Mouse (Mus musculus): ENCODE results near the gene Smg6. TPM values are rescaled to one million over a fixed set of nuclear protein-coding genes. Genes with fewer than 3 reads are reported as not detected.
A peak's percentile ranks its signal among the peaks of the same experiment; 100 is the strongest.

Smg6 gene
- polyA plus RNA-seq, 1 experiment from 2014 or later, result 12.8 TPM

DNA sequence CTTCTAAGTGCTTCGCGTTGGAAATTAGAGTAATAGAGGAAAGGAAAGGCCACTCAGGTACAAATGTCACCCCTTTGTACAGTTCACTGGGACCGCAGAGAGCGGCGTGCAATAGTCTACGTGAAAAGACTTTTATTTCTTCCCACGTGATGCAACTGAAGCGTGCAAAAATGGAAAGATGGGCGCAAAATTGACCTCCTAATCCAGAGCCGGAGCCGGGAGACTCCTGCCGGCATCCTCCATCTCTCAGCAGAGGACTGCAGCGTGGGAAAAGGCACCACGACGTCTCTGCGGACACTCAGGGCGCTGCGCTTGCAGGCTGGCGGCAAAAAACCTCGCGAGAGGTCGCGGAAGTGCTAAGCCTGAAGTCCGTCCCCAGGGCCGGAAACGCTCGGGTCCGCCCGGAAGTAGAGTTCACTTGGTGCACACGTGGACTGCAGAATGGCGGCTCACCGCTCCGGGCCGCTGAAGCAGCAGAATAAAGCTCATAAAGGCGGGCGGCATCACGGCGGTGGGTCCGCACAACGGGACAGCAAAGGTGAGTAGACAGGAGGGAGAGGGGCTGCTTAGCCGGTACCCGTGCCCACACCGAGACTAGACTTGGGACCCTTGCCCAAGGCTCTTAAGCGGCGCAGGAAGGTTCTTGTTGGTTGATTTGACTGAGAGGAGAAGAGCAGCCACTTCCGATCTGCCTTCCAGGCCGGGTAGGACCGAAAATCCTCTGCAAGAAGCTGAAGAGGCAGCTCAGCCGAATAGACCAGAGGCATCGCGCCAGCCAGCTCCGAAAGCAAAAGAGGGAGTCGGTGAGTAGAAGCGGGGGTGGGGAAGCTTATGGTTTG is 27.7 kb upstream of the Smg6 start, which contains the start of gene Tsr1:
TSS of gene Tsr1 (plus strand) at position 394 of the 839 bp plus-strand sequence.
- DNase-seq (ENCODE audit: low spot score) (peak; percentile 97), ATAC-seq (ENCODE audit: low read depth) (peak; percentile 92)
- Histone ChIP-seq H3K36me3 (ENCODE audit: control insufficient read depth, insufficient read depth, low read length) (peaks cover 37% of the 10 kb centered on the region), H3K9ac (ENCODE audit: low read depth, low read length) (peak within 1 kb of the TSS; percentile 85), H3K4me3 (ENCODE audit: low read depth, low read length) (peak within 1 kb of the TSS; percentile 88), H3K4me2 (ENCODE audit: low read depth, low read length) (peak within 1 kb of the TSS; percentile 76), H3K4me1 (ENCODE audit: control insufficient read depth, insufficient read depth, low read length) (peaks cover 10% of the 10 kb centered on the region), H3K9me3 (ENCODE audit: control insufficient read depth, low read length) (no peaks in the 10 kb centered on the region), H3K27ac (replicated peaks; ENCODE audit: low read depth, low read length) (peak within 1 kb of the TSS; percentile 77), H3K27me3 (replicated peaks; ENCODE audit: control insufficient read depth, insufficient read depth, low read length) (no peaks in the 10 kb centered on the region)
- WGBS, result under 1% methylated on average over 54 of the region's 54 CpGs

DNA sequence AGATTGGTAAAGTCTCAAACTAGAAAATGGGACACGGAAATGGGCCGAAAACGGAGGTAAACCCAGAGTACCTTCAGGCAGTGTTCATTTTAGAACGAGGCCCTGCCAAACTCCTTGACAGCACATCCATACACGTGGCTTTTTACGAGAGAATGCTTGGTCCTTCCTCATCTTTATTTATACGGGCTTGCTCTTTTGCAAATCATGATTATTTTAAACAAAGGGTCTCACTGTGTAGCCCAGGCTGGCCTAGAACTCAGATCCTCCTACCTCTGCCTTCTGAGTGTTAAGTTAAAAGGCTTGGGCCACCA is 27.2 kb upstream of the Smg6 start:
- H3K27ac ChIP-seq (replicated peaks; ENCODE audit: low read depth, low read length), result peak overlapping the region; percentile 77
- no peaks in the 10 kb centered on the region for H3K9me3 ChIP-seq (ENCODE audit: control insufficient read depth, low read length)
- H3K9ac ChIP-seq (ENCODE audit: low read depth, low read length), result peak overlapping the region; percentile 85
- WGBS, result 0% methylated on average over 7 of the region's 7 CpGs
- DNase-seq (ENCODE audit: low spot score) (no peak), ATAC-seq (ENCODE audit: low read depth) (no peak)
- peak overlapping the region; percentile 76 for H3K4me2 ChIP-seq (ENCODE audit: low read depth, low read length)
- no peaks in the 10 kb centered on the region for H3K27me3 ChIP-seq (replicated peaks; ENCODE audit: control insufficient read depth, insufficient read depth, low read length)
- peak overlapping the region; percentile 88 for H3K4me3 ChIP-seq (ENCODE audit: low read depth, low read length)
- H3K36me3 ChIP-seq (ENCODE audit: control insufficient read depth, insufficient read depth, low read length), result peaks cover 42% of the 10 kb centered on the region
- H3K4me1 ChIP-seq (ENCODE audit: control insufficient read depth, insufficient read depth, low read length), result peaks cover 10% of the 10 kb centered on the region

DNA sequence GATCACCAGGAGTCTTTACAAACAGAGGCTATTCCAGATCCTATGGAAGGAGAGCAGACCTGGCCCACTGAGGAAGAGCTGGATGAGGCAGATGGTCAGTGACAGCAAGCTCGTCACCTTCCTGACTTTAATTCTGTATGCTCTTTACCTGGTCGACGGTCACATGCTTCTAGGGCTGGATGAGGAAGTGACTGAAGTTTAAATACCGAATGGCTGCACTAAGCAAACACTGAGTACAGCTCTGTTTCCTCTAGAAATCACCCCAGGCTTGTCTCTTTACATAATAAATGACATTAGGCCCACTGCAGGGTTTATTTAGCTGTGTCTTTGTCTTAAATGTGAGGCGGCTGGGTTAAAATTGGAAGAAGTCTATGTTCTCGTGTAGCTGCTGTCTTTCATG is 24.1 kb upstream of the Smg6 start:
- ATAC-seq (ENCODE audit: low read depth) (no peak), DNase-seq (ENCODE audit: low spot score) (no peak)
- Histone ChIP-seq H3K9me3 (ENCODE audit: control insufficient read depth, low read length) (no peaks in the 10 kb centered on the region), H3K4me3 (ENCODE audit: low read depth, low read length) (no peak overlapping the region), H3K27me3 (replicated peaks; ENCODE audit: control insufficient read depth, insufficient read depth, low read length) (no peaks in the 10 kb centered on the region), H3K36me3 (ENCODE audit: control insufficient read depth, insufficient read depth, low read length) (peaks cover 73% of the 10 kb centered on the region), H3K9ac (ENCODE audit: low read depth, low read length) (no peak overlapping the region), H3K4me2 (ENCODE audit: low read depth, low read length) (no peak overlapping the region), H3K27ac (replicated peaks; ENCODE audit: low read depth, low read length) (no peak overlapping the region), H3K4me1 (ENCODE audit: control insufficient read depth, insufficient read depth, low read length) (peaks cover 10% of the 10 kb centered on the region)
- WGBS, result 85% methylated on average over 6 of the region's 6 CpGs

DNA sequence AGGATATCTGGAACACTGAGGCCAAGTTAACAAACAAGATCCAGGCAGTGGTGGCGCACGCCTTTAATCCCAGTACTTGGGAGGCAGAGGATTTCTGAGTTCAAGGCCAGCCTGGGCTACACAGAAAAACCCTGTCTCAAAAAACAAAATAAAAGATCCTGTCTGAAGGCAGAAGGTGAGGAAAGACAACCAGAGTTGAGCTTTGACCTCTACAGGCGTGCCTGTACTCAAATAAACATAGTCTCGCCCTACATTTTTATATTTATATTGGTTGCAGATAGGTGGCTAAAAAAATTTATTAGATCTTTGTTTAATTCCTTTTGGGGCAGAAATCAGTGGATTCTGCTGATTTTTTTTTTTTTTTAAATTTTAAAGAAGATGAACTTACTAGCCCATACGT is 23.2 kb upstream of the Smg6 start:
- 91% methylated on average over 5 of the region's 5 CpGs for WGBS
- Histone ChIP-seq H3K27me3 (replicated peaks; ENCODE audit: control insufficient read depth, insufficient read depth, low read length) (no peaks in the 10 kb centered on the region), H3K9me3 (ENCODE audit: control insufficient read depth, low read length) (no peaks in the 10 kb centered on the region), H3K4me3 (ENCODE audit: low read depth, low read length) (no peak overlapping the region), H3K36me3 (ENCODE audit: control insufficient read depth, insufficient read depth, low read length) (peaks cover 81% of the 10 kb centered on the region), H3K4me1 (ENCODE audit: control insufficient read depth, insufficient read depth, low read length) (peaks cover 10% of the 10 kb centered on the region), H3K4me2 (ENCODE audit: low read depth, low read length) (no peak overlapping the region), H3K9ac (ENCODE audit: low read depth, low read length) (no peak overlapping the region), H3K27ac (replicated peaks; ENCODE audit: low read depth, low read length) (no peak overlapping the region)
- ATAC-seq (ENCODE audit: low read depth) (no peak), DNase-seq (ENCODE audit: low spot score) (no peak)

DNA sequence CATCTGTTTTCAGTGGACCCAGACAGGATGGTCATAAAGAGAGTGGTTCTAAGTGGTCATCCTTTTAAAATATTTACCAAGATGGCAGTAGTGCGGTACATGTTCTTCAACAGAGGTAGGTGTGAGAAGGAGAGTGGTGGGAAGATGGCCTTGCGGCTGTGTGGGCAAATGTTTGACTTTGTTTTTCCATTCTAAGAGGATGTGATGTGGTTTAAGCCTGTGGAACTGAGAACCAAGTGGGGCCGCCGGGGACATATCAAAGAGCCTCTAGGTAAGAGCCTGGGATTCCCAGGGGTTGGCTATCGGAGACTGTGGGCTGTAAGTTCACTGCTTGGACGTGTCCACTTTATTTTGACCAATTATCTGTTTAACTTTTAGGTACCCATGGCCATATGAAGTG is 17.8 kb upstream of the Smg6 start:
- DNase-seq (ENCODE audit: low spot score), result no peak
- ATAC-seq (ENCODE audit: low read depth), result no peak
- no peaks in the 10 kb centered on the region for H3K4me1 ChIP-seq (ENCODE audit: control insufficient read depth, insufficient read depth, low read length)
- H3K27me3 ChIP-seq (replicated peaks; ENCODE audit: control insufficient read depth, insufficient read depth, low read length), result no peaks in the 10 kb centered on the region
- H3K9ac ChIP-seq (ENCODE audit: low read depth, low read length), result no peak overlapping the region
- 92% methylated on average over 6 of the region's 6 CpGs for WGBS
- H3K4me3 ChIP-seq (ENCODE audit: low read depth, low read length), result no peak overlapping the region
- peaks cover 75% of the 10 kb centered on the region for H3K36me3 ChIP-seq (ENCODE audit: control insufficient read depth, insufficient read depth, low read length)
- H3K27ac ChIP-seq (replicated peaks; ENCODE audit: low read depth, low read length), result no peak overlapping the region
- no peak overlapping the region for H3K4me2 ChIP-seq (ENCODE audit: low read depth, low read length)
- no peaks in the 10 kb centered on the region for H3K9me3 ChIP-seq (ENCODE audit: control insufficient read depth, low read length)

DNA sequence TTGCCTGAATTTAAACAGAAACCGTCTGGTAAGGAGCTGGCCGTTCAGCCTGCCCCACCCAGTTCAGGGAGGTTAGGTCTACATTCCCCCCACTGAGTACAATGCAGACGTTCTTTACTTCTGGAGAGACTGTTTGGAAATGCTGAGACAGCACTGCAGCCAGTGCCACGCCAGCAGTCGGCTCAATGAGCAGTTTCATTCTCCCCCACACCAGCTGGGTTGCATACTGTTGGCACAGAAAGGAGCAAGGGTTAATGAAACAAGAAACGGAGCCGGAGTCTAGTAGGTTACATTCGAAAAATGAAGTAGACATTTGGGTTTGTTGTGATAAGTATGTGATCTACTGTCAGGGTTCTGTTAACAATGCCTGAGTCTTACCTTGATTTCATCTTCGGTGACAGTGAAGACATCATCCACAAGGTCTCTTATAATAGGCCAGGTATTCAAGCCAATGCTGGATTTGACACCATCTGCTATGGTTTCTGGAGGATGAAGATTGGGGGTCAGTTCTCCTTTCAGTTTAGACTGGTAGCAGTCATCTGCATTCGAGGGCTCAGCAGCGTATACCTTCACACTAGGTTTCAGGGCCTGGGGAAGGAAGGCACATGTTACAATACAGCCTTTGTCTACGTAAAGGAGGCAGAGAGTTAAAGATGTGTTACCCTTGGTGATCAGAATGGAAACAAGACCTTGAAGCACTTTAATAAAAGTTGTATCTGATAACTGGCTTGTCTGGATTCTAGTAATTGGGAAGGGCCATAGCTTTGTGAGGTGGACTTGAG is 16.8 kb upstream of the Smg6 start:
- no peak overlapping the region for H3K27ac ChIP-seq (replicated peaks; ENCODE audit: low read depth, low read length)
- ATAC-seq (ENCODE audit: low read depth) (no peak), DNase-seq (ENCODE audit: low spot score) (no peak)
- H3K4me2 ChIP-seq (ENCODE audit: low read depth, low read length), result no peak overlapping the region
- H3K4me1 ChIP-seq (ENCODE audit: control insufficient read depth, insufficient read depth, low read length), result no peaks in the 10 kb centered on the region
- no peak overlapping the region for H3K4me3 ChIP-seq (ENCODE audit: low read depth, low read length)
- H3K27me3 ChIP-seq (replicated peaks; ENCODE audit: control insufficient read depth, insufficient read depth, low read length), result no peaks in the 10 kb centered on the region
- no peaks in the 10 kb centered on the region for H3K9me3 ChIP-seq (ENCODE audit: control insufficient read depth, low read length)
- WGBS, result 76% methylated on average over 12 of the region's 12 CpGs
- H3K9ac ChIP-seq (ENCODE audit: low read depth, low read length), result no peak overlapping the region
- peaks cover 66% of the 10 kb centered on the region for H3K36me3 ChIP-seq (ENCODE audit: control insufficient read depth, insufficient read depth, low read length)

DNA sequence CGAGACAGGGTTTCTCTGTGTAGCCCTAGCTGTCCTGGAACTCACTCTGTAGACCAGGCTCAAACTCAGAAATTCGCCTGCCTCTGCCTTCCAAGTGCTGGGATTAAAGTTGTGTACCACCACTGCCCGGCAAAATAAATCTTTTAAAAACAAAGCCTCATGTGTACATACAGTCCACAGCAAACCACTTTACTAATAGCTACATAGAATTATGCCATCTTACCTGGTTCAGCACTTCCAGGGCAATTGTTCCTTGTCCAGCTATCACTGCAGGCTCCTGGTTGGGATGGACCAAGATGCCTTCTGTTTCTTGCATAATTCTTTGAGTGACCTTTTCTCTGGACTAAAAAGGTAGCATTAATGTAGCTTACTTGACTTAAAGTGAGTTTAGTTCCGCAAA is 15.6 kb upstream of the Smg6 start:
- no peak for ATAC-seq (ENCODE audit: low read depth)
- H3K27me3 ChIP-seq (replicated peaks; ENCODE audit: control insufficient read depth, insufficient read depth, low read length), result no peaks in the 10 kb centered on the region
- WGBS, result 94% methylated on average over 4 of the region's 4 CpGs
- no peaks in the 10 kb centered on the region for H3K4me1 ChIP-seq (ENCODE audit: control insufficient read depth, insufficient read depth, low read length)
- no peaks in the 10 kb centered on the region for H3K9me3 ChIP-seq (ENCODE audit: control insufficient read depth, low read length)
- H3K4me2 ChIP-seq (ENCODE audit: low read depth, low read length), result no peak overlapping the region
- no peak overlapping the region for H3K9ac ChIP-seq (ENCODE audit: low read depth, low read length)
- DNase-seq (ENCODE audit: low spot score), result no peak
- peaks cover 55% of the 10 kb centered on the region for H3K36me3 ChIP-seq (ENCODE audit: control insufficient read depth, insufficient read depth, low read length)
- H3K27ac ChIP-seq (replicated peaks; ENCODE audit: low read depth, low read length), result no peak overlapping the region
- H3K4me3 ChIP-seq (ENCODE audit: low read depth, low read length), result no peak overlapping the region

DNA sequence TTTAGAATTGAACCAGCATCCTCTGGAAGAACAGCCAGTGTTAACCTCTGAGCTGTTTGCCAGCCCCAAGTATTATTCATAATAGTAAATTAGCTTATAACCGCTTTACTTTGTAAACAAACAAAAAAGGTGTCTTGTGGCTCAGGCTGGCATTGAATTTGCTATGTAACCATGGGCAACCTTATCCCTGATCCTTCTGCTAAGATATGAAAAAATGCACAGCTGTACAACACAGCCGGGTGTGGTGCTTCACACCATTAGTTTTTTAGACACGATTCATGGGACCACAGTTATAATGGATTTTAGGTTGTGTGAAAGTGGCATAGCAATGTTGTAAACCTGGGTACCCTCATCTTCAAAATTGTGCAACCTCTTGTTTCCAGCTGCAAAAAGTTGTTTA is 13.1 kb upstream of the Smg6 start:
- Histone ChIP-seq H3K9ac (ENCODE audit: low read depth, low read length) (no peak overlapping the region), H3K27ac (replicated peaks; ENCODE audit: low read depth, low read length) (no peak overlapping the region), H3K27me3 (replicated peaks; ENCODE audit: control insufficient read depth, insufficient read depth, low read length) (no peaks in the 10 kb centered on the region), H3K9me3 (ENCODE audit: control insufficient read depth, low read length) (no peaks in the 10 kb centered on the region), H3K36me3 (ENCODE audit: control insufficient read depth, insufficient read depth, low read length) (peaks cover 38% of the 10 kb centered on the region), H3K4me2 (ENCODE audit: low read depth, low read length) (no peak overlapping the region), H3K4me1 (ENCODE audit: control insufficient read depth, insufficient read depth, low read length) (no peaks in the 10 kb centered on the region), H3K4me3 (ENCODE audit: low read depth, low read length) (no peak overlapping the region)
- 86% methylated on average over 3 of the region's 3 CpGs for WGBS
- DNase-seq (ENCODE audit: low spot score) (no peak), ATAC-seq (ENCODE audit: low read depth) (no peak)
